Mouse (Mus musculus) hindbrain, embryonic 14.5 days (tissue): ENCODE results near the gene Nfe2l3. TPM values are rescaled to one million over a fixed set of nuclear protein-coding genes. Genes with fewer than 3 reads are reported as not detected.

Experiments
- ATAC-seq: fragments of 200-750 bp; cut with Nextera tagmentation; 2 replicates; pipeline ENCODE4 v1.8.0; 2017; ENCODE audit warnings: moderate number of reproducible peaks, mild to moderate bottlenecking, moderate TSS enrichment, moderate library complexity; ENCODE audit not compliant: low FRiP score
- DNase-seq: peaks from one replicate; pipeline ENCODE4 v3.0.0-alpha.2; 2015; ENCODE audit warnings: low spot score
- H3K27ac ChIP-seq: fragments of 300-500 bp; sonication (generic); 2 replicates; pipeline ENCODE4 v1.5.1; 2014; ENCODE audit warnings: mild to moderate bottlenecking, moderate library complexity
- H3K27me3 ChIP-seq: fragments of 300-500 bp; sonication (generic); 2 replicates; pipeline ENCODE4 v1.6.1; 2014; ENCODE audit warnings: mild to moderate bottlenecking, low read length, mixed read lengths; ENCODE audit not compliant: control insufficient read depth, insufficient read depth
- H3K36me3 ChIP-seq: fragments of 300-500 bp; sonication (generic); replicated peaks from 2 replicates; pipeline ENCODE4 v1.6.1; 2014; ENCODE audit not compliant: control insufficient read depth, insufficient read depth
- H3K4me1 ChIP-seq: fragments of 300-500 bp; sonication (generic); replicated peaks from 2 replicates; pipeline ENCODE4 v1.6.1; 2014; ENCODE audit warnings: antibody characterized with exemption, low read length, mixed read lengths; ENCODE audit not compliant: control insufficient read depth, insufficient read depth
- H3K4me2 ChIP-seq: fragments of 300-500 bp; sonication (generic); replicated peaks from 2 replicates; pipeline ENCODE4 v1.6.1; 2014; ENCODE audit warnings: mild to moderate bottlenecking, moderate library complexity
- H3K4me3 ChIP-seq: fragments of 300-500 bp; sonication (generic); replicated peaks from 2 replicates; pipeline ENCODE4 v1.5.1; 2014; ENCODE audit warnings: mild to moderate bottlenecking, low read length
- H3K9ac ChIP-seq: fragments of 300-500 bp; sonication (generic); 2 replicates; pipeline ENCODE4 v1.6.1; 2014
- H3K9me3 ChIP-seq: fragments of 300-500 bp; sonication (generic); 2 replicates; pipeline ENCODE4 v1.6.1; 2016; ENCODE audit warnings: low read length; ENCODE audit not compliant: control insufficient read depth
- WGBS: fragments of 180-500 bp; shearing (Covaris S2); extraction: QIAGEN DNeasy Blood & Tissue Kit; methylation state at CpG from one replicate; pipeline ENCODE4 v1.1.7; 2014; 5-methylcytosine and 5-hydroxymethylcytosine counted together
- polyA plus RNA-seq: library from polyadenylated mRNA; unstranded; fragments of >200 nt; fragmentation: Nextera tagmentation; extraction: Ambion mirVana; gene quantifications from 2 replicates; pipeline ENCODE4 v1.2.1, GENCODE M21; 2014

The Nfe2l3 gene
- polyA plus RNA-seq, 1 experiment from 2014 or later: 6.0 TPM

- DNase-seq: no peak
- WGBS: 80% methylated on average over 4 of the region's 4 CpGs
- Histone ChIP-seq H3K27me3 (peaks cover 19% of the 10 kb centered on the region), H3K4me2 (no peak overlapping the region), H3K9me3 (no peaks in the 10 kb centered on the region), H3K9ac (no peak overlapping the region), H3K27ac (no peak overlapping the region), H3K36me3 (no peaks in the 10 kb centered on the region), H3K4me3 (no peak overlapping the region), H3K4me1 (0 out of 2 replicates have a peak, but pooled peaks cover 11% of the 10 kb centered on the region)
- no peak for ATAC-seq
These were observed 5.2 kb downstream of the Nfe2l3 start for GRCm38 (mm10) chr6:51437665-51438064.

GRCm38 (mm10) chr6:51438826-51439330 lies 6.4 kb downstream of the Nfe2l3 start:
- Histone ChIP-seq H3K9ac (no peak overlapping the region), H3K27me3 (peaks cover 13% of the 10 kb centered on the region), H3K9me3 (no peaks in the 10 kb centered on the region), H3K36me3 (no peaks in the 10 kb centered on the region), H3K4me1 (0 out of 2 replicates have a peak, but pooled peaks cover 9% of the 10 kb centered on the region), H3K27ac (no peak overlapping the region), H3K4me3 (no peak overlapping the region), H3K4me2 (no peak overlapping the region)
- no peak for ATAC-seq
- 76% methylated on average over 9 of the region's 9 CpGs for WGBS
- DNase-seq: no peak

DNA sequence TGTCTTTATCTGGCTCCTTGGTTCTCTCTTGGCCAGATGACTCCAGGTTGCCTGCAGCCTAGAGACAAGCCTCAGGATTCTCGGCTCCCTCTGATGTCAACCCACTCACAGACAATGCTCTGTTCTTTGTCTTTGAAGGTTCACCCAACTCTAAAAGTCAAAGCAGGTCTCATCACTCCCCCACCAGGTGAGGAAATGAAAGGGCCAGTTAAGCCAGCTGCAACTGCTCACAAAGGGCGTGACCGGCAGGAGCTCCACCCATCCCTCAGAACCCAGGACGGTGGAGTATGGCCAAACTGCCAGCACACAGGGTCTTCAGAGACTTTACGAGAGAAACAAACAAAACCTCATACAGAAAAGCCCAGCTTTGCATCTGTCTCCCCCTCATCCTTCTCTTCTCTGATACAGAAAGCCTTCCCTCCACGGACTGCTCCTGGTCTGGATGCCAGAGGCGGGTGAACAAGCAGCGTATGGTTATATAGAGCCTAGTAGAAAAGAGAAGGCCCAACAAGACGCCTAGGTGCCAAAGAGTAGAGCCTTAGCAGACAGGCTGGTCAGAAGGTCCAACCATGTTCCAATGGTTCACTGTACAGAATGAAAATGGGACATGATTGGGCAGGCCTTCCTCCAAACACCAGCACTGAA lies 9.8 kb downstream of the Nfe2l3 start:
- no peak for DNase-seq
- no peak for ATAC-seq
- Histone ChIP-seq H3K27me3 (no peaks in the 10 kb centered on the region), H3K4me2 (no peak overlapping the region), H3K9me3 (no peaks in the 10 kb centered on the region), H3K36me3 (no peaks in the 10 kb centered on the region), H3K9ac (no peak overlapping the region), H3K27ac (no peak overlapping the region), H3K4me1 (no peaks in the 10 kb centered on the region), H3K4me3 (no peak overlapping the region)
- WGBS: 68% methylated on average over 9 of the region's 9 CpGs

DNA sequence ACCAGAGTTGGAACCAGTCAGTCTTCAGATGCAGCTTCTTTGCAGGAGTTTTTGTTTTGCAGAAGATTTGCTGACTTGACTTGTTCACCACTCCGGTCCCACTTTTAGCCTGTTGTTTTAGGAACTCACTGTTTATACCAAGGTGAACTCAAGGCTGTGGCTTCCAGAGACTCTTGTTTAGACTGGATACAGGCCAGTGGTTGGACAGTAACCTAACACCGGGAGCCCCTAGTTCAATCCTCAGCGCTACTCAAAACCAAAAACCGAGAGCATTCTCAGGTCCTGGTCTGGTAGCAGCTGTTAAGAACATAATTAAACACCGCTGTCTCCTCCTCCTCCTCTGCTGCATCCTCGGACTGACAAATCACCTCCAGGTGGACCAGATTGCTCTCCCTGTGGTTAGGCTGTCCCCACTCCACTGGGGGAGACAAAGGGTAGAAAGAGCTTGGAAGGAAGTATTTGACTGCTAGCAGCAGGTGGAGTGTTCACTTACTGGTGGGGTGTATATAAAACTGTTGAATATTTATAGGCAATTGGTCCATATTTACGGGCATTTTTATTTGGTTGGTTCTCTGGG lies 20.5 kb downstream of the Nfe2l3 start:
- 67% methylated on average over 7 of the region's 7 CpGs for WGBS
- Histone ChIP-seq H3K9me3 (no peaks in the 10 kb centered on the region), H3K27me3 (no peaks in the 10 kb centered on the region), H3K36me3 (peaks cover 14% of the 10 kb centered on the region), H3K9ac (no peak overlapping the region), H3K4me2 (no peak overlapping the region), H3K27ac (no peak overlapping the region), H3K4me3 (no peak overlapping the region), H3K4me1 (no peaks in the 10 kb centered on the region)
- ATAC-seq (no peak), DNase-seq (no peak)

- no peak for DNase-seq
- Histone ChIP-seq H3K4me1 (no peaks in the 10 kb centered on the region), H3K4me3 (no peak overlapping the region), H3K9ac (no peak overlapping the region), H3K36me3 (peaks cover 31% of the 10 kb centered on the region), H3K4me2 (no peak overlapping the region), H3K27me3 (no peaks in the 10 kb centered on the region), H3K9me3 (no peaks in the 10 kb centered on the region), H3K27ac (no peak overlapping the region)
- 65% methylated on average over 3 of the region's 3 CpGs for WGBS
- ATAC-seq: no peak
These were observed 22.5 kb downstream of the Nfe2l3 start for GRCm38 (mm10) chr6:51454949-51455348.

DNA sequence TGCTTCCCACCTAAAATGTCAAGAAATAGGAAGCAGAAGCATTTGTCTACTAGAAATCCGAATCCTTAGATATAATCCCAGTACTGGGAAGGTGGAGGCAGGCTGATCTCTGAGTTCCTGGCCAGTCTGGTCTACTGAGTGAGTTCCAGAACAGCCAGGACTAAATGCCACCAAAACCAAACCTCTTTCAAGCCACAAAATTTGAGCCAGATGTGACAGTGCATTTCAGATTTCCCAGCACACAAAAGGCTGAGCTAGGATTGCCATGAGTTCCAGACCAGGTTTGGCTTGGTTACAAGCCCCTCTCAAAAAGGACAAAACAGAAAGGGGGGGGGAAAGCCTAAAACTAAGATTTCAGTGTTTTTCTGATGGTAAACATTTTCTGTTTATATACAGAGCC lies 23.7 kb downstream of the Nfe2l3 start:
- 73% methylated on average over 1 of the region's 1 CpGs for WGBS
- H3K4me1 ChIP-seq: no peaks in the 10 kb centered on the region
- H3K4me2 ChIP-seq: no peak overlapping the region
- peaks cover 42% of the 10 kb centered on the region for H3K36me3 ChIP-seq
- no peak for ATAC-seq
- no peak overlapping the region for H3K9ac ChIP-seq
- no peak overlapping the region for H3K27ac ChIP-seq
- H3K9me3 ChIP-seq: no peaks in the 10 kb centered on the region
- no peak for DNase-seq
- no peaks in the 10 kb centered on the region for H3K27me3 ChIP-seq
- no peak overlapping the region for H3K4me3 ChIP-seq

GRCm38 (mm10) chr6:51457283-51457682 lies 24.8 kb downstream of the Nfe2l3 start:
- ATAC-seq (no peak), DNase-seq (no peak)
- Histone ChIP-seq H3K27ac (no peak overlapping the region), H3K4me1 (no peaks in the 10 kb centered on the region), H3K4me3 (no peak overlapping the region), H3K9ac (no peak overlapping the region), H3K4me2 (no peak overlapping the region), H3K9me3 (no peaks in the 10 kb centered on the region), H3K27me3 (no peaks in the 10 kb centered on the region), H3K36me3 (peaks cover 52% of the 10 kb centered on the region)
- 82% methylated on average over 3 of the region's 3 CpGs for WGBS

- no peak for ATAC-seq
- no peaks in the 10 kb centered on the region for H3K9me3 ChIP-seq
- no peaks in the 10 kb centered on the region for H3K4me1 ChIP-seq
- WGBS: 89% methylated on average over 8 of the region's 8 CpGs
- no peak overlapping the region for H3K4me3 ChIP-seq
- H3K9ac ChIP-seq: no peak overlapping the region
- no peak for DNase-seq
- no peak overlapping the region for H3K27ac ChIP-seq
- H3K36me3 ChIP-seq: peaks cover 55% of the 10 kb centered on the region
- no peaks in the 10 kb centered on the region for H3K27me3 ChIP-seq
- H3K4me2 ChIP-seq: no peak overlapping the region
These were observed 25.4 kb downstream of the Nfe2l3 start for GRCm38 (mm10) chr6:51457770-51458387.

DNA sequence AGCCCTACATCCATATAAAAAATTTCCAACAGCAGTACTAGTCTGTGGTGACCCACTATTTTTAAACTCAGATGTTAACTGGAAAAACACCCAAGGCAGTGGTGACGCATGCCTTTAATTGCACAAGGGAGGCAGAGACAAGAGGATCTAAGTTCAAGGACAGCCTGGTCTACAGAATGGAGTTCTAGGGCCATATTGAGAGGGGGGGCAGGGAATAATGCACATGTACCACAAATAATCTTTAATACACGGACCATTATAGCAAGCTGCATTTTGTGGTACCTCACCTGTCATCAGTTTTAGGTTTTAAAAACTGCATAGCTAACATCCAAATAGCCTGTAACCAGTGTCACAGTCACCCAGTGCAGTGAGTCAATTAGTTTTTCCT lies 26.4 kb downstream of the Nfe2l3 start:
- DNase-seq: no peak
- H3K27ac ChIP-seq: no peak overlapping the region
- peaks cover 4% of the 10 kb centered on the region; the same call in 1 of the 2 replicates for H3K4me1 ChIP-seq
- no peak overlapping the region for H3K4me2 ChIP-seq
- 45% methylated on average over 2 of the region's 2 CpGs for WGBS
- no peak overlapping the region for H3K4me3 ChIP-seq
- H3K9ac ChIP-seq: no peak overlapping the region
- no peaks in the 10 kb centered on the region for H3K27me3 ChIP-seq
- H3K9me3 ChIP-seq: no peaks in the 10 kb centered on the region
- peak; percentile 32; the same call in 1 of the 2 replicates for ATAC-seq
- peaks cover 66% of the 10 kb centered on the region for H3K36me3 ChIP-seq
